Mouse (Mus musculus) midbrain, embryonic 11.5 days (tissue): ENCODE measurements at regions not wholly inside any gene's neighbourhood (a gene's known extent, or its start where the extent isn't known, plus 50 kb on each side); places are given as distances from the start of the nearest gene placed in this dataset.

Experiments
- ATAC-seq: fragments of 200-750 bp; cut with Nextera tagmentation; 2 replicates; pipeline ENCODE4 v1.8.0; 2017; ENCODE audit warnings: moderate TSS enrichment, moderate library complexity; ENCODE audit not compliant: low FRiP score
- DNase-seq: peaks from one replicate; pipeline ENCODE4 v3.0.0; 2015; ENCODE audit warnings: low spot score; ENCODE audit errors: missing footprints
- H3K27ac ChIP-seq: fragments of 300-500 bp; sonication (generic); 2 replicates; pipeline ENCODE4 v1.5.1; 2014; ENCODE audit warnings: low read depth, low read length
- H3K27me3 ChIP-seq: fragments of 300-500 bp; sonication (generic); 2 replicates; pipeline ENCODE4 v1.6.1; 2014; ENCODE audit warnings: mild to moderate bottlenecking, low read length, moderate library complexity, mixed read lengths; ENCODE audit not compliant: control insufficient read depth, insufficient read depth
- H3K36me3 ChIP-seq: fragments of 300-500 bp; sonication (generic); 2 replicates; pipeline ENCODE4 v1.6.1; 2014; ENCODE audit warnings: mild to moderate bottlenecking, low read length, moderate library complexity, mixed read lengths; ENCODE audit not compliant: control insufficient read depth, insufficient read depth
- H3K4me1 ChIP-seq: fragments of 300-500 bp; sonication (generic); 2 replicates; pipeline ENCODE4 v1.6.1; 2014; ENCODE audit warnings: low read length; ENCODE audit not compliant: control insufficient read depth, insufficient read depth
- H3K4me2 ChIP-seq: fragments of 300-500 bp; sonication (generic); 2 replicates; pipeline ENCODE4 v1.6.1; 2014; ENCODE audit warnings: mild to moderate bottlenecking, moderate library complexity
- H3K4me3 ChIP-seq: fragments of 300-500 bp; sonication (generic); 2 replicates; pipeline ENCODE4 v1.5.1; 2014; ENCODE audit warnings: low read depth, low read length
- H3K9ac ChIP-seq: fragments of 300-500 bp; sonication (generic); 2 replicates; pipeline ENCODE4 v1.6.1; 2014; ENCODE audit warnings: low read length
- H3K9me3 ChIP-seq: fragments of 300-500 bp; sonication (generic); 2 replicates; pipeline ENCODE4 v1.6.1; 2016; ENCODE audit warnings: low read length; ENCODE audit not compliant: control insufficient read depth
- WGBS: fragments of 180-500 bp; shearing (Covaris S2); extraction: QIAGEN DNeasy Blood & Tissue Kit; methylation state at CpG from one replicate; pipeline ENCODE4 v1.1.7; 2014; 5-methylcytosine and 5-hydroxymethylcytosine counted together

DNA sequence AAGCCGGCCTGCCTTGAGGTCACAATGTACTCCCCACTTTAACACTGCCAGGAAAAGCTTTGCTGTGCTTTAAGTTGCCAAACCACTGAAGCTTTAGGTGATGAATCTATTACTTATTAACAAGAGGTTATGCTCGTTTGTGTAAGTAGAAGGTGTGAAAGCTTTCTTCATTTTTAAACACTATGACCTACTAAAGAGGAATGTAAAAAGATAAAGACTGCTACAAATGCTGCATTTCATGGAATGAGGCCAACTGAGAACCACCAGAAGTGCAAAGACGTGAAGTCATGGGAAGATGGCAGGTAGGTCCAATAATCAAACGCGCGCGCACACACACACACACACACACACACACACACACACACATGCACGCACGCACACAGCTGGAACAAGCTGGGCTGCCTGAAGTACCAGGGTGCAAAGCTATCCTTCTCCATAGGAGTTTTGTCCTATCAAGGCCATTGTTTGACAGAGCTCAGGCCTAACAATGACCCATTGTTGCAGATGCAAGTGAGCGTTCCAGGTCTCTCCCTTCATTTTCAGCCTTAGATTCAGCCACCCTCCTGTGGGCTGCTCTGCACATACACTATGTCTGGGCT is 85.3 kb upstream of the Gm37988 start:
- no peak overlapping the region for H3K4me2 ChIP-seq
- WGBS = 89% methylated on average over 10 of the region's 10 CpGs
- no peak for ATAC-seq

More for the DNA sequence above, 85.3 kb upstream of the Gm37988 start:
- Histone ChIP-seq H3K4me3 (no peak overlapping the region), H3K36me3 (no peaks in the 10 kb centered on the region), H3K27me3 (no peaks in the 10 kb centered on the region), H3K9me3 (no peaks in the 10 kb centered on the region), H3K4me1 (no peaks in the 10 kb centered on the region), H3K27ac (no peak overlapping the region), H3K9ac (no peak overlapping the region)
- DNase-seq = no peak
